Mouse (Mus musculus) cerebellum, adult 9-10 months (tissue): ENCODE data around the gene Rxfp4.

Source experiments
- DNase-seq: peaks from one replicate; pipeline ENCODE4 v3.0.0; 2022

Gene Rxfp4

DNA sequence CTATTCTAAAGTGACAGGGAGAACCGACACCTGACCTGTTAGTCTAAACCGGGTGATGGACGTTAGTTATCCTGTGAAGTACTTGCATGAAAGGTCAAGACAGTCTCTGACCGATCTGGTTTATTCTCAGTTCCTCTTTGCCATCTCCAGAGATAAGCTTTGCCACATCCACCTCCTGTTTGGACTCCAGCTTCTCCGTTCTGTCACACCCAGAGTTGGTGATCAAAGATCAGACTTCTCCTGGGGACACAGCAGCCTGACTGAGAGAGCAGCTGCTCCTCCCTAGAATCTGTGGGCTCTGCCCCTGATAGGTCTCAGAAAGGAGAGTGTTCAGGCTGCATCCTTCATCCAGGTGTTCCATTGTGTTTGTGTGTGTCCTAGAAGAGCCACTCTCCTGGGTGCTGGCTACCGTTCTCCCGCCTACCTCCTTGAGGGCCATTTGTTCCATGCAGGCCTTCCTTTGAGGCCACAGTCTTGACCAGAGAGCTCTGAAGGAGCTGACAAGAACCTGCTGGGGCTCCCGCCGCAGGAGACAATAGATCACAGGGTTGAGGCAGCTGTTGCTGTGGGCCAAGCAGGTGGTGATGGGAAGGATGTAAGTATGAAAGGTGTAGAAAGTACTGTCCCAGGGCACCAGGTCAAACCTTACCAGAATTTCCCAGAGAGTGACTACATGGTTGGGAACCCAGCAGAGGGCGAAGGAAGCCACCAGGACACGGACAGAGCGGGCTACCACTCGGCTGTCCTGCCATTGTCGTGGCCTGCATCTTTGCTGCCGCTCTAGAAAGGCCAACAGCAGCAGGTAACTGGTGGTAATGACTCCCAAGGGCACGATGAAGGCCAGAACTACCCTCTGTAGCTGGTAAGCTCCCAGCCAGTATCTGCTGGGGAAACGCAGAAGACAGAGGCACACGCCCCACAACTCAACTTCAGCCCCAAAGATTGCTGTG is 998 bp downstream of the Rxfp4 start:
- no peak for DNase-seq

DNA sequence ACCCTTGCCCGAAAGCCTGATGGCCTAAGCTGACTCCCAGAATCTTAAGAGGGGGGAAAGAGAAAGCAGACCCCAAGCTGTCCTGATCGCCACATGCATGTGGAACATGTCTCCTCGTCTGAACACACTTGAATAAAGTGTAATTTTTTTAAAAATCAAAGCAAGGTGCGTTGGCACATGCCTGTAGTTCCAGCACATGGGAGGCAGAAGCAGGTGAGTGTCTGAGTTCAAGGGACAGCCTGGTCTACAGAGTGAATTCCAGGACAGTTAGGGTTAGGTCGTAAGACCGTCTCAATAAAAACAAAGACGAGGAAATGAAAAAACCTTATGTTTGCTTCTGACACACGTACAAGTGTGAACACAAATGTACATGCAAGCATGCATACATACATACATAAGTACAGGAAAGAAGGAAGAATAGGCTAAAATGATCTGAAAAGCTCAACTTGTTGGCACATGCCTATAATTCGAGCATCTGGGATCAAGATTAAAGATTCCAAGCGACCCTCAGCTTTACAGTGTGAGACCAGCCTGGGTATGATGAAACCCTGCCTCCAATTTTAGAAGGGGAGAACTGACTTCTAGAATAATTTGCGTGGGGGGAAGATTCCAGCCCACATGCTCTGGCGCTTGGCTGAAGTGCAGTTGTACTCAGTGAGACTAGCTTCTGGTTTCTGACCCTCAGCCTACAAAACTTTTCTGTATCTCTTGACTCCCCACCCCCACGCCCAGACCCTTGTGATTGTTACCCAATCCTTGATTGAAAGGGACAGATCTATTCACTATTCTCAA is 2.0 kb downstream of the Rxfp4 start:
- DNase-seq = no peak

DNA sequence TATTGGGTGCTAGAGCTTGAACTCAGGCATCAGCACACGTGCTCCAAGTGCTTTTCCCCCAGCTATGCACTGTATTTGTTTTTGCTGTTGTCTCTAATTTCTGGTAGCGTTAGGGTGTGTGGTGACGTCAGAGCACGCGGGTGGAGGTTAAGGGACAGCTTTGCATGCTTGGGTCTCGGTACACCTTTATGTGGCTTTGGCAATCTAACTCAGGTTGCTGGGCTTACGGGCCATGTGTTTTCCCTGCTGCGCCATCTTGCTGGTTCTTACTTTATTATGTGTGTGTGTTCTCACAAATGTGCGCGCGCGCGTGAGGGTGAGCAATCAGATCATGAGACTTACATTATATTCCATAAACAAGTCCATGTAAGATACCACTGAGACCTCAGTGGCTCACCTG is 3.0 kb downstream of the Rxfp4 start:
- no peak for DNase-seq

DNA sequence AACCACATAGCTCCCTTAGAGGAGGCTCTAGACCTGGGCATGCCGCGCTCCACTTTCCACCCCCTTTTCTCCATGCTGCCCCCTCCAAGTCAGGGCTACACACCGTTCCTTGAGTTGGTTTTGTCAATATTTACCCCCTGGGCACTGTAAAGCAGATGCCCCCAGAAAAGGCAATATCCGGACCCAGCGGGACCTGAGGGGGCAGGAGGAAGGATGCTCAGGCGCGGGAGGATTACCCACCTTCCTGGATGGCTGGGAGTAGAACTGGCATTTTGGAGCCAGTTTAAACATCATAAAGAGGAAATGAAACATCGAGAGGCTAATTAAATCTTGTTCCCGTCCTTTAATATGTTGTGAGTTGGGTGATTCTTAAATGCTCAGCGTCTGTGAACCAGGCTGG is 3.8 kb downstream of the Rxfp4 start:
- no peak for DNase-seq

DNA sequence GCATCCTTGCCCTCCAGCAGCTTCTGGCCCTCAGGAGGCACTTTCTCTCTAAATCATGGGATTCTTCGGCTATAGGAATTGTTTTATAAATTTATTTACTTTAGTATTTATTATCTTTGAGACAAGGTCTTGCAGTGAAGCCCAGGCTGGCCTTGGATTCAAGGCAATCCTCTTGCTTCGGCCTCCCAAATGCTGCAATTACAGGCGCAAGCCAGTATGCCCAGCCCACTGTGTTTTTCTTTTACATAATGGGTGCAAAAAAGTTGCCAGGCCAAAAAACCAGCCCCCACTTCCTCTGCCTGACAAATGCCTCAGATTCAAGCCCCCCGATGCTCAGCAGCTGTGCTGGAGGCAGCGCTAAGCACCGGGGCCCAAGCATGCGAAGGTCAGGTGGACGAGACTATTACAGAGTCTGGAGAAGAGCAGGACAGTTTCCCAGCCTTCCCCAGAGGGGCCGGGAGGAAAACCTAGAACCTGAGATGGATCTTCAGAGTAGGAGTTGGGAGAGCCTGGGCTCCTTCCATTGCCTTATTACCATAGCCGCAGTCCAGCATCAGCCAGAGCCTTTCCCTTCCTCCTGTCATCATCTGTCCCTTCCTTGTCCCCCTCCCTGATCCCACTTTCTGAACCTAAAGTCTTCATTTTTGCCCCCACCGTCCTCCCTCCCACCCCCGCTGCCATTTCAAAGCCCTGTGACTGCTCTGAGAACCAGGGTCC is 4.3 kb downstream of the Rxfp4 start:
- DNase-seq = no peak

DNA sequence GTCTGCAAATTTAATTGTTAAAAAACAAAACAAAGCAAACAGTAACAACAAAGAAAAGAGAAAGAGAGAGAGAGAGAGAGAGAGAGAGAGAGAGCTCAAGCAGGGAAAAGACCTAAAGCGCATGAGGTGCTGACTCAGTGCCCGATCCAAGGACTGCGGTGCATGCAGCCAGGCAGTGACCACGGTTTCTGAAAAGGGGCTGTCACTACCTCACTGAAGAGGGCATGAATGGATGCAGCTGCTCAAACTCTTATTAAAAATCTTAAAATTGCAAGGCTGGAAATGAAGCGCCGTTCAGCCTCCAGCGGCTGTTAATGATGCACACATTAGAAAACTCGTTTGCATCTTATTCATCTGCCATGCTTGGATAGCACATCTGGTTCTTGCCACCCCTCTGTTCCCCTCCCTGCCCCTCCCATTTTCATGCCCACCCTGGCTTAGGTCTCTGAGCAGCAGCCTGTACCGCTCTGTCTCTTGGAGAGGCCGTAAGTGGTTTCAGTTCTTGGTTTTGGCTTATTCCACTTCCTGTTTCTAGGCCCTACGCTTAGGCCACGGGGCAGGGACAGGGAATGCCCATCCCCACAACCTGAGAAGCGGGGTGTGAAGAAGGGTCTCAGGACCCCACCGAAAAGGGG is 5.0 kb downstream of the Rxfp4 start:
- DNase-seq = no peak

DNA sequence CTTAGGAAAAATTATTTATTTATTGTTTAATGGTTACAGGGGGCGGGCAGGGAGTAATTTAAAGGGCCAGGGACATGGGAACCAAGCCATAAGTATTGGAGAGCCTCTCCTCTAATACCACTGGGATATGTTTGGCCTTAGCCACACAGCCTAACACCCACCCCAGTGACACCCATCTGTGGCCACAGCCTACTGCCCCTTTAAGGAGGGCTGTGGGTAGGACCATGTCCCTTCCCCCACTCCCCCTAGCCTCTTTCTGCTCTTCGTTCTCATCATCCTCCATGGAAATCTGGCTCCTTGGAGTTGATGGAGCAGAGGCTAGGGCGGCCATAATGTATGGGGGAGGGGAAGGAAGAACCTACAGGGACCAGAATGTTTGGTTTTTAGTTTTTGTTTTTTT is 5.9 kb downstream of the Rxfp4 start:
- no peak for DNase-seq

DNA sequence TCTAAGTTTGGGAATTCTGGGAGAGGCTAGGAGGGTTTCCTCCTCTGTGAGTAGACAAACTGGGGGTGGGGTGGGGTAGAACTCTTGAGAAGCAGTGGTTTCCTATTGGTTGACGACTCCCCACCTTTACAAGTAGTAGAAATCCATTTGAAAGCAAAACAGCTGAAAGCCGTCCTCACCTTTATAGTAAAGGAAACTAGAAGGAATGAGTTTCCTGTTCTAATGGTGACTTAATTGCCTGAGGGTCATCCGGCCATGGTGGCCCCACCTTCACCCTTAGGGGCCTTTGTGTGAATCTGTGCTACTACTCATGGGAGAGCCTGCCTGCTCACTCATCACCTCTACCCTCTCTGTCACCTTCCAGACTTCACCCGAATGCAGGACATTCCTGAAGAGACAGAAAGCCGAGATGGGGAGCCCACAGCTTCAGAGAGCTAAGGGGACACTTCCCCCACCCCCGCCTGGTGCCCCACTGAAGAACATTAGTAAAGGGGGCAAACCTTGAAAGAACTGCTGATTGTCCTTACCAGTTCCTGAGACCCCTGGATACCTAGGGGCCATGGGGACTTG is 6.4 kb downstream of the Rxfp4 start:
- DNase-seq = no peak

DNA sequence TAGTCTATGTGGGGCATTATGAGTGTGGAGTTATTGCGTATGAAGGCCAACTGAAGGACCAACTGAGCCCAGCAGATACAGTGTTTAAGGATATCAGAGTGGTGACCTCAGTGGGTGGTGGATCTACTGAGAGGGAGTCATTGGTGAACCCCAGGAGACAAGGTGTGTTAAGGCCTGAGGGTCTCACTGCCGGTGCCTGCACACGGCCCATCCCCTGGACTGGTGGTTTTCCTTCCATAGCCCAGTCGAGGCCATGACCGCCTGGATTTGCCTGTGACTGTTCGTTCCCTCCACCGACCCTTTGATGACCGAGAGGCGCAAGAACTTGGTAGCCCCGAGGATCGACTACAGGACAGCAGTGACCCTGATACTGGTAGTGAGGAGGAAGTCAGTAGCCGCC is 7.0 kb downstream of the Rxfp4 start:
- no peak for DNase-seq

DNA sequence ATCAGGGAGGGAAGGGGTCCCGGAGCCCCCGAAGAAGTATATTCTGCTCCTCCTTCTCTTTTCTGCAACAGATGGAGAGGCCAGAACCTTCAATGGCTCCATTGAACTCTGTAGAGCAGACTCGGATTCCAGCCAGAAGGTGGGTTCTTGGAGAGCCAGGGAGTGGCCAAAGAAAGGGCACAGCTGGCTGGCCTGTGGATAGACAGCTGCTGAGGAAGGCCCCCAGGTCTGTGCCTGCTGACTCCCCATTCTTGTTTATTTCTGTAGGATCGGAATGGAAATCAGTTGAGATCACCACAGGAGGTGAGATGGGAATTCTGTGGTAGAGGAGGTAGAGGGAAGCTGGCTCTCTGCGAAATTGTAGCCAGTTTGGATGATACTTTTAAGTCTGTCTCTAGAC is 9.9 kb downstream of the Rxfp4 start:
- no peak for DNase-seq

DNA sequence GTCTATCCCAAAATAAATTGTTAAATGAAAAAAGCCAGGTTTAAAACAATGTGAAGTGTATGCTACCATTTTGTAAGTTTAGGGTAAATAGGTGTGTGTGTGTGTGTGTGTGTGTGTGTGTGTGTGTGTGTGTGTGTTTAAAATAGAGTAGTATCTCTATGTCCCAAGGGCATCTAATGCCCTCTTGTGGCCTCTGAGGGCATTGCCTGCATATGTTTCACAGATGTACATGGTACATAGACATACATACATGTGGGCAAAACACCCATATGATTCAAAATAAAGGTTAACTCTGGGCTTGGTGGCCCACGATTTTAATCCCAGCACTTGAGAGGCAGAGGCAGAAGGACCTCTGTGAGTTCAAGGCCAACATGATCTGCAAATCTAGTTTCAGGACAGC is 12.3 kb downstream of the Rxfp4 start:
- DNase-seq = peak; percentile 85

DNA sequence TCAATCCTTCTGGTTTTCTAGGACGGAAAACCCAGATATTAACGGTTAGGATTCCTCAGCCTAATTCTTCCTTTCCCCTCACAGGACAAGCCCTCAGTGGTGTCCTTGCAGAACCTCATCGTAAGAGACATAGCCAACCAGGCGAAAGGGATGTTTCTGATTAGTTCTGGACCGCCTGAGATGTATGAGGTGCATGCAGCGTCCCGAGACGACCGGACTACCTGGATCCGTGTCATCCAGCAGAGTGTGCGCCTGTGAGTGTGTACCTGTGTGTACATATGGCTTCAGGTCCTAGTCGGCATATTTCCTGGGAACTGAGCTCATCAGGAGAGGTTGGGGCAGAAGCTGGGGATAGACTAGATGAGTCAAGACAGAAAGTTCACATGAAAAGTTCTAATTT is 13.7 kb downstream of the Rxfp4 start:
- no peak for DNase-seq

DNA sequence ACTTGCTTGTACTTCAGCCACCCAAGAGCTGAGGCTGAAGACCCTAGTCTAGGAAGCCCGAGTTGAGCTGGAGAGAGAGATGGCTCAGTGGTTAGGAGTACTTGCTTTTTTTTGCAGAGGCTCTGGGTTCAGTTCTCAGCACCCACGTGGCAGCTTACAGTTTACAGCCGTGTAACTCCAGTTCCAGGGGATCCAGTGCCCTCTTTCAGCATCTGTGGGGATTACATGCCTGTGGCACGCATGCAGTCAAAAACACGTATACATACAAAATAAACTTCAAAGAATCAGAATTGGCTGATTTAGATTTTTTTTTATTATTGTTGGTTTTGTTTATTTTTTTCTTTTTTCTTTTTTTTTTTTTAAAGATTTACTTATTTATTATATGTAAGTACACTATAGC is 15.8 kb downstream of the Rxfp4 start:
- no peak for DNase-seq

DNA sequence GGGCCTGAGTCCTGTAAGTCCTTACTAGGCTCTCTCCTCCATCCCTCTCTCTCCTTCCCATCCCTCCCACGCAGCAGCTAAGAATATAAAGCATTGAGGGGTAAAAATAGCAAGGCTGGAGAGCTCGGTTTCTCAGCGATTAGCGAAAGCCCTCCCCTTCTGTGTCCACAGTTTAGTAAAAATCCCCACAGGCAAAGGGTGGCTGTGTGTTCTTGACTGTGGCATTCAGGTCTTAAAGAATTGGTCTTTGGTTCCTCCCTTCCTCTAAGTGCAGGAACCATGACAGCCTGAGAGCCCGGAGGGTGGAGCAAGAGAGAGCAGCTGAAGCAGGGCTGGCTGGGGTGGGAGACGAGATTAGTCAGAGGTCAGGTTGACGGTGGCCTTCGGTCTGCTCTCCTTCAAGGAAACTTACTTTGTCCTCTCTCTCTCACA is 16.4 kb downstream of the Rxfp4 start:
- DNase-seq = no peak

DNA sequence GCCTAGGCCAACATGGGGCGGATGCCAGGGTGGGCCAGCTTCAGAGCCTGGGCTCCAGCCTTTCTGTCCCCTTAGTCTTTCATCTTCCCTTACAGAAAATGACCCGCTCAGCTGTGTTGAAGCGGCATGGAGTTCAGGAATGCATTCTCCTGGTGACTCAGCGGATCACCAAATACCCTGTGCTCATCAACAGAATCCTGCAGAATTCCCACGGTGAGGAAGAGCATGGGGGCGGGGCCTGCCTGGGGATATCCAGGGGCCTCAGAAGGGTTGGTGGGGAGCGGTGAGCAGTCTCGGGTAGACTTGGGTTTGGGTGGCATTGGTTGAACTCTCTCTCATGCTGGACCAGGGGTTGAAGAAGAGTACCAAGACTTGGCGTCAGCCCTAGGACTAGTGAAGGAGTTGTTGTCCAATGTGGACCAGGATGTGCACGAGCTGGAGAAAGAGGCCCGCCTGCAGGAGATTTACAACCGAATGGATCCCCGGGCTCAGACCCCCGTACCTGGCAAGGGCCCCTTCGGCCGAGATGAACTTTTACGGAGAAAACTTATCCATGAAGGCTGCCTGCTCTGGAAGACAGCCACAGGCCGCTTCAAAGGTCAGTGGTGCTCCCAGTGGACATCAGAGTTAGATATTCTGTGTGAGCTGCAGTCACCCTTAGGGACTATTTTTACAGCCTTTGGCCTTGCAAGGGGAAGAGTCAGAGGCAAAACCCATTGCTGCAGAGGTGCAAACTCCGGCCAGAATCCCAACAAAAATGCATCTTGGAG is 17.3 kb downstream of the Rxfp4 start:
- DNase-seq = no peak

DNA sequence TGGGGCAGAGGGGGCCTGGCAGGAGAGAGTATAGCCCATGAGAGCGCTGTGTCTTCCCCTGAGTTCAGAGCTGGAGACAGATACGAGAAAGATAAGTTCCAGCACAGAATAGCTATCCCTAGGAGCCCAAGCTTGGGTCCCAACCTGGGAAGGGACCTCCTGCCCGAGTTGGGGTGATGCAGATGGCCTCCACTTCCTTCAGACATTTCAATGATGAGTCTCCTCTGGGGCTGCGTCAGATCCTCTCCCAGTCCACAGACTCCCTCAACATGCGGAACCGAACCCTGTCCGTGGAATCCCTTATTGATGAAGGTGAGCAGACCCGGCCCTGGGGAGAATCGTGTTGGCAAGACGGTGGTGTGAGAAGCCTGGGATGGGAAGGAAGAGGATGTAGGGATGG is 19.9 kb downstream of the Rxfp4 start:
- no peak for DNase-seq

DNA sequence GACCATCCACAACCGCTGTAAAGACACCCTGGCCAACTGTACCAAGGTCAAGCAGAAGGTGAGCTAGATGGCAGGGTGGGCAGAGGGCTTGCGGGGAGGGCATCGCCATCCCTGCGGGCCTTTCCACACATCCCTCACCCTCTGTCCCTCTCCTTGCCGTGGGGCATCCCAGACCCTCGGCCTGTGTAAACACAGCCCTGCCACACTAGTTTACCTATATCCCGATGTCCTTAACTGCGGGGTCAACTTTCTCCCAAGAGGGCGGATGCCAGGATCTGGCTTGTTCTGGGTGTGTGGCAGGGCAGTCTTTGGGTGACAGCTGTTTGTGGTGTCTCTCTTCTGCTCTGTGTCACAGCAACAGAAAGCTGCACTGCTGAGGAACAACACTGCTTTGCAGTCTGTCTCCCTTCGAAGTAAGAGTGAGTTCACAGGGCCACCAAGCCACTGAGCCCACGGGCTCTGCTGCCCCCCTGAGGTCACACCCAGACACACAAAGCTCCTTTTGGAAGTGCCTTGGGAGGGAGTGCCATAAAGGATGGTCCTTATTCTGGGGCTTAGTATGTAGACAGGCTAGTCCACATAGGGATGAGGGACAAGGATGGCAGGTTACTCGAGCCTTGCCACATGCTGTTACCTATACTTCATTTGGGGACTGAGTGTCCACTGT is 20.9 kb downstream of the Rxfp4 start:
- DNase-seq = no peak

DNA sequence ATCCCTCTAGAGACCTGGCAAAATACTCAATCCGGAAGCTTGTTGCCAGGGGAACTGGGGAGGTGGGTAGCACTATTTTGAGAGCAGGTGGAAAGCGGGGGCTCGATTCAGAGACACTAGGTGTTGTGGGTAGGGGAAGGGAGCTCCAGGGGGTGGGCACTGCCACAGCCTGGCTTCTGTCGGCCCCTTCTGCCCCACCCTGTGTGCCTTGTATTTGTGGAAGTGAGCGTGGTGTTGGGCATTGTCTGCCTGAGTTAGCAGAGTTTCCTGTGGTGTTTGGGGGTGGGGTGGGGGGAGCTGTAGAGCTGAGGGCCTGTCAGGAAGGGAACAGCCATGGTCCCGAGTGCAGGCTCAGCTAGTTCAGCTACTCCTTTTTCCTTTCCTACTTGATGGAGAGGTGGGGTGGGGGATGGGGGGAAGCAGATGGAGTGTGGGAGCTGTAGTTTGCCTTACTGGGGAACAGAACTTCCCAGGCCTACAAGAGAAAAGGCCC is 22.0 kb downstream of the Rxfp4 start:
- no peak for DNase-seq

DNA sequence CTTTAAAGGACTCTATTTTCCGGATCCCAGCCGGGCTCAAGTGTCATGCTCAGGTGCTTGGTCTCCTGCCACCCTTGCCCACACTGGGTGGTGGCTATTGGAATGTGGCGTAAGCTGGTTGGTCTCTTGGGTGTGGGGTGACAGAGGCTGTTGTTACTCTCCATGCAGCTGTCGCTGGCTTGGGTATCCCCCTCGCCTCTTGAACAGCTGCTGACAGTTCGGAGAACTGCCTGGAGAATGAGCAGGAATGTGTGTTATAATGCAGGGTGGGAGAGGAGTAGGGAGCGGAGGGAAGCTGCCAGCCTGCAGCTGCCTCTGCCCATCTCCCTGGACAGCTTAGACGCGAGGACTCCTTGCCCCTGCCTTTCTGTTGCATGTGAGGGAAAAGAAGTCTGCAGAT is 22.9 kb downstream of the Rxfp4 start:
- no peak for DNase-seq

DNA sequence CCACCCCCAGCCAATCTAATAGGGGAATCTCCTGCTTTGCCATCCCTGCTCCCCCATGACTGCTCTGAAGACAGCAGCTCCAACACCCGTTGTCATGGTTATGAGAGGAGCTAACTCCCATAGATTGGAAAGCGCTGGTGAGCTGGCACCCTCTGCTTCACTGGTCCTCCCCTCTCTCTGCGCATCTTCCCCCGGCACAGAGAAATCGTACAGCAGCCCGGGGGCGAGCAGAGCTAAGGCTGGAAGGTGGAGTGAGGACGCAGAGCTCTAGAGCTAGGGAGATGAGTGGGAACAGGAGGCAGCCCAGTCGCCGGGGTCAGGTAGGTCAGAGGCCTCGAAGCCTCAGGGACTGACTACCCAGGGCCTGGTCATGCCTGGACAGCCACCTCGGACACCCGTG is 23.7 kb downstream of the Rxfp4 start:
- no peak for DNase-seq

DNA sequence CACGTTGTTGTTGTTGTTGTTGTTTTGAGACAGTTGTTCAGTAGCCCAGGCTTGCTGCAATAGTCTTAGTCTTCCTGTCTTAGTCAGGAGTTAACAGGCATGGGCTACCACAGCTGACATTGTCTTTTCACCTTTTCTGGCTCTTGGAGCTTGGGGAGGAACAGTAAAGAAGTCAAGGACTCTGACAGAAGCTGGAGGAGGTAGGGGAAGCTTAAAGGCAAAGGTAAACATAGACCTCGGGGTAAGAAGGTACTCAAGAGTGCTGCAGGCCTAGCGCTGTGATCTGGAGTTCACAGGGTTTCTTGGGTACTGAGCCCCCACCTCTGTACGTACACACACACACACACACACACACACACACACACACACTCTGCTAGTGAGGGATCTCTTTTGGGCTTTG is 24.2 kb downstream of the Rxfp4 start:
- no peak for DNase-seq
